Comparison of ENCODE assay signal across 7 mouse cellular contexts in genomic region chr15:97663750-97664406, GRCm38 (mm10). TPM values are rescaled to one million over a fixed set of nuclear protein-coding genes. Genes with fewer than 3 reads are reported as not detected.
DNase-seq lines count a peak whose midpoint lies in the region; ATAC-seq lines count a peak whose summit lies in the region.

No protein-coding gene starts in this region.

- peak overlapping the region; percentile 45 for H3K4me3 ChIP-seq in intestine, embryonic 16.5 days (ENCODE audit: low read length)
- peak overlapping the region; percentile 51 for H3K4me3 ChIP-seq in midbrain, embryonic 10.5 days

- no peaks in the 10 kb centered on the region for H3K9me3 ChIP-seq in intestine, embryonic 16.5 days (ENCODE audit: control insufficient read depth, low read length)
- H3K9me3 ChIP-seq in midbrain, embryonic 10.5 days (replicated peaks), result no peaks in the 10 kb centered on the region

- peak; percentile 68 for ATAC-seq in intestine, embryonic 16.5 days

- peak overlapping the region; percentile 54 for H3K9ac ChIP-seq in intestine, embryonic 16.5 days (ENCODE audit: low read depth, low read length)

- no peaks in the 10 kb centered on the region for H3K36me3 ChIP-seq in intestine, embryonic 16.5 days (ENCODE audit: control insufficient read depth, insufficient read depth, low read length)
- no peaks in the 10 kb centered on the region for H3K36me3 ChIP-seq in midbrain, embryonic 10.5 days

- intact Hi-C loops in gastrocnemius, postnatal 36 days (cut with DNase I), result loop anchor here (2.0 kb wide), 1 partner anchor 467 kb away; no protein-coding TSS in a partner anchor
- intact Hi-C loops in left cerebral cortex, postnatal 36 days (cut with DNase I), result loop anchor here (2.0 to 10.0 kb wide), 3 partner anchors 349 to 469 kb away; partner anchors contain the start of genes Amigo2 and Pced1b

- 7% methylated on average over 19 of the region's 19 CpGs for WGBS in intestine, embryonic 16.5 days
- 8% methylated on average over 19 of the region's 19 CpGs for WGBS in midbrain, embryonic 10.5 days

- no peaks in the 10 kb centered on the region for H3K4me1 ChIP-seq in intestine, embryonic 16.5 days (ENCODE audit: control insufficient read depth, insufficient read depth, low read length)
- peaks cover 15% of the 10 kb centered on the region for H3K4me1 ChIP-seq in midbrain, embryonic 10.5 days

- H3K4me2 ChIP-seq in intestine, embryonic 16.5 days (ENCODE audit: low read depth, low read length), result peak overlapping the region; percentile 59

- H3K27ac ChIP-seq in intestine, embryonic 16.5 days (ENCODE audit: low read length), result peak overlapping the region; percentile 23; the same call in 1 of the 2 replicates
- peak overlapping the region; percentile 38 for H3K27ac ChIP-seq in midbrain, embryonic 10.5 days (replicated peaks)

- no peaks in the 10 kb centered on the region for H3K27me3 ChIP-seq in intestine, embryonic 16.5 days (replicated peaks; ENCODE audit: control insufficient read depth, insufficient read depth, low read length)
- peaks cover 26% of the 10 kb centered on the region for H3K27me3 ChIP-seq in midbrain, embryonic 10.5 days (ENCODE audit: low read depth, poor library complexity, severe bottlenecking)

- DNase-seq in adrenal gland, adult 8-10 months, result peak; percentile 60
- DNase-seq in embryo, embryonic 11 days, result peak; percentile 82
- DNase-seq in gastrocnemius, postnatal 36 days, result peak; percentile 59
- peak; percentile 76 for DNase-seq in left cerebral cortex, postnatal 36 days (ENCODE audit: low spot score in 2 of 2)
- peak; percentile 74 for DNase-seq in midbrain, embryonic 10.5 days (ENCODE audit: low spot score)
- DNase-seq in right cerebral cortex, postnatal 4 days, result peak; percentile 82

RNA-seq across cellular contexts. Expression of gene Rpap3, which starts 41.7 kb away (rescaled TPM):
- 10 to 100 TPM; 17.9 to 29.7 (median 26.3) TPM for total RNA-seq in adrenal gland, adult 8-10 months (2022)
- total RNA-seq in gastrocnemius, postnatal 36 days (2021), result 10 to 100 TPM in 1 of 2 experiments, 1 to 10 TPM in 1; 9.8 to 12.4 TPM
- 17.5 and 18.8 TPM in 2 replicates for polyA plus RNA-seq in intestine, embryonic 16.5 days (2015; fragmentation: Nextera tagmentation; extraction: Ambion mirVana)
- 10 to 100 TPM; 27.1 to 28.2 TPM for total RNA-seq in left cerebral cortex, postnatal 36 days (2021)
- polyA plus RNA-seq in midbrain, embryonic 10.5 days (2016; fragmentation: Nextera tagmentation; extraction: Ambion mirVana), result 40.4 and 41.7 TPM in 2 replicates

Comparison
In these comparisons a context has a peak if more than half of its experiments do, and no peak if none do; other contexts are left out.
1. Peak in every context shown above with its lines: DNase-seq, ATAC-seq, H3K4me3 ChIP-seq and H3K27ac ChIP-seq.